Mouse (Mus musculus): ENCODE results near the gene Copa. TPM values are rescaled to one million over a fixed set of nuclear protein-coding genes. Genes with fewer than 3 reads are reported as not detected.

Copa gene
- total RNA-seq, 2 experiments from 2014 or later, result 41.3 to 44.9 TPM

DNA sequence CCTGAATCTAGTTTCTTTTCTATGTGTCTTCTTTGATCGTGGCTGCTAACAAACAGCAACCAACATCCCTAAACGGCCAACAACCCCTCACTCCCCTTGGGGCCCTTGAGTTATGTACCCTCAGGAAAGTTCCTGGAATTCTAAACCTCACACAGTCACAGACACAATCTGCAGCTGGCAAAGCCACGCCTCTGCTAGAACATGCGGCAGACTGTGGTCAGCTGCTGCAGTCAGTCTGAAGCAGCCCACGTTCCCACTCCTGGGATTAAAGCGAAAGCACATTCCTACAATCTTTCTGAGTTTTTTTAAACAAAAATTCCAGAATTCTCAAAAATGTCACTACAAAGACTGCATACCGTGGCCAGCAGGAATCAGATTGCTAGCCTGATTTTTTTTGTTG is 51.2 kb downstream of the Copa start:
- no peak for ATAC-seq (replicated peaks; ENCODE audit: low FRiP score, poor library complexity, severe bottlenecking)

DNA sequence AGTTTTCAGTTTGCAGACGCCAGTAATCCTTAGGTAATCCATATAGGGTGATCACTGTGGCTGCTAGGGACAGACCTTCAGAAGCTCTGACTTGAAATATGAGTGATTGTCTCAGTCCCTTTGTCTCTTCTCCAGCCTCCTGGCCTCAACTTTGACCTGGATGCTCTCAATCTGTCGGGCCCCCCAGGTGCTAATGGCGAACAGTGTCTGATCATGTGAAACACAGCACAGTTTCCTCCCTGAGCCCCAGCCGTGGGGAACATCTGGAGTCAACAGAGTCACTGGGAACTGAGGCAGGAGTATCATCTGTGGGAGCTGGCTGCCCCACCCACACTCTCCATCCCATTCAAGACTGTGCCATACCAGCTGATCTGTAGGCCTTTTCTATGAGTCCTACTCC is 51.7 kb downstream of the Copa start:
- ATAC-seq (replicated peaks; ENCODE audit: low FRiP score, poor library complexity, severe bottlenecking), result no peak

DNA sequence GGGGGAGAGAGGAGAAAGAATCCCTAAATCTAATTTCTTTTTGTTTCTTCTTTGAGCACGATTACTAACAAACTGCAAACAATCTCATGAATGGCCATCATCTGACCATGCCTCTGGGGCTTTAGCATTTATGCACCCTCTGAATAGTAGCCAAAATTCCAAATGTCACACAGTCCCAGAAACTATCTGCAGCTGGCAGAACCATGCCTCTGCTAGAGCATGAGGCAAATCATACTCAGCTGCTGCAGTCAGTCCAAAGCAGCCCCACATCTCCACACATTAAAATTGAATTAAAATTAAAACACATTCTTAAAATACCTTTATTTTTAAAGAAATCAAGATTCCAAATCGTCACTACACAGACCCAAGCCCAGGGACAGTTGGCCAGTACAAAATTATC is 57.8 kb downstream of the Copa start:
- ATAC-seq (replicated peaks; ENCODE audit: low FRiP score, poor library complexity, severe bottlenecking), result no peak

DNA sequence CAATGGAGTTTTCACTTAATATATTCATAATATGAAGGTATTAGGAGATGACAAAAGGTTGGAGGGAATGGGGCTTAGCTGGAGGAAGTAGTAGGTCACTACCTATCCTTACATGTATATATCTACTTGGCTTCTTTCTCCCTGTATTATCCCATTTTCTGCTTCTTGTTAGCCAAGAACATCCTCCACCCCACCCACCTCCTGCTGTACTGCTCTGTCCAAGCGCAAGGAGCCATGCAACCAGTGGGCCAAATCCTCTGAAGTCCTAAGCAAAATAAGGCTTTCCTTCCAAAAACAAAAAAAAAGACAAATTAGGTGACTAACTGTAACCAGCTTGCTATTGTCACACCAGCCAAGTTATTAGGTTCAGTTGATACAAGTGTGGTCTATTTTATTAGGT is 58.5 kb downstream of the Copa start:
- ATAC-seq (replicated peaks; ENCODE audit: low FRiP score, poor library complexity, severe bottlenecking), result no peak

DNA sequence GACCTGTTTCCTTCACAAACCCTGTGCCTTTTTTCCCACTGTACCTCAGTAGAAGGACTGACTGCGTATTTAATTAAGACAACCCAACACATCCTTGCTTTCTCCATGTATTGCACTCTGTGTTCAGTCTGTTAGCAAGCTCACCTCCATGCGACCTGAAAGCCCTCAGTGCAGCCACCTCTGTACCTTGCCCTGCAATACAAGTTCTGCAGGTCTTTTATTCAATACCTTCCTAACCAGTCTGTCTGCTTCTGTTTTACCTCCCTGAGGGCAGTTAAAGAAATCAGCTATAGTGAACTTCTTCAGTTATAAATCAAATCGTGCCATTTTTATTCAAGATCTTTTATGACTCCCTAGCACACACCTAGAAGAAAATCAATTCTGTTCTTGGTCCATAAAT is 59.2 kb downstream of the Copa start:
- ATAC-seq (replicated peaks; ENCODE audit: low FRiP score, poor library complexity, severe bottlenecking), result no peak

DNA sequence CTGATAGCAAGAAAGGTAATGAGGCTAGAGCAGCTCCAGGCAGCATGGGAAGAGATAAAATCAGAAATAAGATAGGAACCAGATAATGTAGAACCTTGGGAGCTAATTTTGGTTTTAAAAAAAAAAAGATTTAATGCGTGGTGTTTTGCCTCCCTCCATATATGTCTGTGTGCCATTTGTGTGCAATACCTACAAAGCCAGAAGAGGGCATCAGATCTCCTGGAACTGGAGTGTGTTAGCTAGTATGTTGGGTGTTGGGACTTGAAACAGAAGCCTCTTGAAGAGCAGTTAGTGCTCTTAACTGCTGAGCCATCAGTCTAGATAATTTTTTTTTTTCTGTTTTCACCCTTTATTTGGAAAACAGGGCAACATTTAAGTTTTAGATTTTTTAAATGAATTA is 61.2 kb downstream of the Copa start:
- ATAC-seq (replicated peaks; ENCODE audit: low FRiP score, poor library complexity, severe bottlenecking), result 0 out of 2 replicates have a peak, but pooled peaks have one; percentile 43

DNA sequence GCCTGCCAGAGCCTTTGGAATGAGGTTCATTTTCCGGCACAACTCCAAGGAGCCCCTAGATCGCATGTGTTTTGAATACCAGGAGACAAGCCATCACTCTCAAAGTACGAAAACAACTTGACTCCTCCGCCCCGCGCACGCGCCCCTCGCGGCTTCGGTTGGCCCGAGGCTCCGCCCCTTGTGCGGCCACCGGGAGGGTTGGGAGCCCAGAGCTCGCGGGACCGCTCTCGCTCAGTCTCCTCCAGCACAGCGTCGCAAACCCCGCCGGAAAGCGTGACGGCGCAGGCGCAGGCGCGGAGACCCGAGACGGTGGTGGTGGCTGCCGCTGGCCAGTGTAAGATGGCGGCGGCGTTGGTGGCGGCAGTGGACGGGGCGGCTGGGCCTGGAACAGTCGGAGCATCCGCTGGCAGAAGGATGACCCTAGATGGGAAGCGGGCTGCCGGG is 65.5 kb downstream of the Copa start, which contains the start of gene Dcaf8:
Dcaf8 (plus strand) TSS at position 250 of the 444 bp plus-strand sequence.
- peak; percentile 90 for ATAC-seq (replicated peaks; ENCODE audit: low FRiP score, poor library complexity, severe bottlenecking)

DNA sequence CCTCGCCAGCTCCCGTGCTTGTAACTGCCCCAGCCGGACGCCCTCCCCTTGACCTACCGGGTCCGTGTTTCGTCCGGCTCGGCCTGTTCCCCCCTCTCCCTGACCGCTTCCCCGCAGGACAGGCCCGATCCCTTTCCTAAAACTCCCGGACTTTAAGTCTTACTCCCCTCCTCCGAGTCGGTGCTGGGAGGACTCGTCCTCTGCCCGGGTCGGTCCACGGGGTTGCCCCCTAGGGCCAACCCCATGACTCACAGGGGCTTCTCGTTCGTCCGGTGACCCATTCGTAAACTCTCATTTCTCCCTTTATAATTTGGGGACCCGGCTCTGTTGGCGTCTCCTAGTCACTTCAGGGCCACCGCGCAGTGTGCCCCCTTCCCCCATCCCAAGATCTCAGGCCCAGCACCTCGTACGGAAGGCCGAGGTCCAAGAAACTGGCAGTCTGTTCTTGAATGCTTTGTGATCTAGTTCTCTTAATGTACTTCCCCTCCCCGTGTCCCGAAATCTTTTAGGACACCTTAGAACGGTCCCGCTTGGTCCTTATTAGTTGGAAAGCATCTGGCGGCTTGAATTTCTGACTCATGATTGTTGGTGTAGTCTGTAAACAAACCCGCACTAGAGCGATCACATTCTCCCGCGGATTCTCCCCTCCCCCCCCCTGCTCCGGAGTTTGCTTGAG is 66.1 kb downstream of the Copa start:
- ATAC-seq (replicated peaks; ENCODE audit: low FRiP score, poor library complexity, severe bottlenecking), result peak; percentile 55

DNA sequence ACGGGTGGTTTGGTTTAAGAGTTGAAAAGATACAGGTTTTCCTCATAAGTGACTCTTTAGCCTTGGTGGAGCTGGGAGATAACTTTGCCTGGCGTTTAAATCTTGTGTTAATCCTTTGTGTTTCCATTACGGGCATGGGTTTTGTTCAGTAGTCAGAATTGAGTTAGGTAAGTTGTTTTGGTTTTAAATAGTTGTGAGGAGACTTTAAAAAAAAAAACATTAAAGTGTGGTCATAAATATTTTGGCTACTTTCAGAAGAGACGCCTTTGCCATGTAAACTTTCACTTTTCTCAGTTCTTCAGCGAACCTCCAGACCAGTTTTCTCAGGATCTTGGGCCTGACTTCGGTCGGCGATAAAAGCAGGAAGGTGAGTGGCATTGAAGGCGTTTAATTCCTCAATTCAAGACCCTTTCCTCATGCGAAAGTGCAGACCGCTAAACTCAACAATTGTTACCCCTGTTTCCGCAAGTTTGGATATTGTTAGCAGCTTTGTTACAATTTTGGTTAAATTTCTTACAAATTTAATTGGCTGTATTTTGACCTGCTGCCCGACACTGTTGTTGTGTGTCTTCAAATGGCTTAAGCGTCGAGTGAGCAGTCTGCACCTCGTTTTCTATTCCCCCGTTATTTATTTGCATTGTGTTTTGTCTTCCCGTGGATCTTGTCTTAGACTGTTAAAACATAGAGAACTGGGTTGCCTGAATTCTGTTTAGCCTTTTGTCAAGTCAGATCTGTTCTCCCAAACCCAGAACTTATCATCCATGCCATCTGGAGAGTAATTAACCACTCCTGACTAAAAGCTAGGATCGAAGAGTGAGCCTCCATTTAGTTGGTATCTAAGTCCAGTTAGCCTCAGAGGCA is 66.9 kb downstream of the Copa start:
- peak; percentile 52 for ATAC-seq (replicated peaks; ENCODE audit: low FRiP score, poor library complexity, severe bottlenecking)

DNA sequence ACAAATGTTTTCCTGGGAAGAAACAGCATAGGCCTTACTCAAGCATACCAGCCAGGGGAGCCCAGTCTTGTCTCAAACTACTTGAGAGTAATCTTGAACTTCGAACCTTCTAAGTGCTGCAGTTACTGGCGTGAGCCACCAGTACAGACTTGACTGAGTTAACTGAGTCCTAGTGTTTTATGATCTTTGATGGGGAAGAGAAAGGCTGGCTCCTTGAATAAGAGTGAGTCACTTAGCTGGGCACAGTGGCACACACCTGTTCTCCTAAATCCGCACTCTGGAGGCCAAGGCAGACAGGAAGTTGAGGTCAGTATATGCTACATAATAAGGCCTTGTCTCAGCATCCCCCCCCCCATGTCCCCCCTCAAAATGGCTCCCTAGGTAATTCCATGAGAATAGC is 72.2 kb downstream of the Copa start:
- ATAC-seq (replicated peaks; ENCODE audit: low FRiP score, poor library complexity, severe bottlenecking), result no peak

DNA sequence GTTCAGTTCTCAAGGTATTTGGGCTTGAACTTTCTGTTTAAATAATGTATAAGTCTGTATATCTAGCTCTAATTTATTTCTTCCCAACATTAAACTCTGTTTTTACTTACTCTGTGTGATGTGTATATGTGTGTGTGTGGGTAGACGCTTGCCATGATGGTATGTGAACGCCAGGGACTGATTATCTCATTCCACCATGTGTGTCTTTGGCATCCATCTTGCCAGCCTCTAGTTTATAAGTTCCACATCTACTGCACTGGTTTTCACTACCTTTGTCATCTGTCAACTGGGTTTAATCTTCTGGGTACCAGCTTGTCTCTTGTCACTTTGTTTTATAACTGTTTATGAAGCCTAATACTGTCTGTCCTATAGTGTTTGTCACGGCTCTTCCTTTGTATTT is 73.2 kb downstream of the Copa start:
- ATAC-seq (replicated peaks; ENCODE audit: low FRiP score, poor library complexity, severe bottlenecking), result 0 out of 2 replicates have a peak, but pooled peaks have one; percentile 49

DNA sequence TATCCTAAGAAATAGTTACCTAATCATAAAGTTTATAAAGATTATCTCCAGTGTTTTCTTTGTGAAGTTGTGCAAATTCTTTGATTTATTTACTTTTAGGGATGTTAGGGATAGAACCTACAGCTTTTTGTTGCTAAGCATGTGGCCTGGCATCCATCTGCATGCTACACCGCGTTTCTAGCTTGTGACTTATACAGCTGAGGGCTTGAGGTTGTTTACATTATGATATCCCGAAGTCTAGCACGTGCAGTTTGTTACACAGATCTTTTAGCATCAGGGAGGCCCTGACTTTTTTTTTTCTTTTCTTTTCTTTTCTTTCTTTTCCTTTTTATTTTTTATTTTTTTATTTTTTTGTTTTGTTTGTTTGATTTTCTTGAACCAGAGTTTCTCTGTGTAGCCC is 77.6 kb downstream of the Copa start:
- ATAC-seq (replicated peaks; ENCODE audit: low FRiP score, poor library complexity, severe bottlenecking), result no peak

DNA sequence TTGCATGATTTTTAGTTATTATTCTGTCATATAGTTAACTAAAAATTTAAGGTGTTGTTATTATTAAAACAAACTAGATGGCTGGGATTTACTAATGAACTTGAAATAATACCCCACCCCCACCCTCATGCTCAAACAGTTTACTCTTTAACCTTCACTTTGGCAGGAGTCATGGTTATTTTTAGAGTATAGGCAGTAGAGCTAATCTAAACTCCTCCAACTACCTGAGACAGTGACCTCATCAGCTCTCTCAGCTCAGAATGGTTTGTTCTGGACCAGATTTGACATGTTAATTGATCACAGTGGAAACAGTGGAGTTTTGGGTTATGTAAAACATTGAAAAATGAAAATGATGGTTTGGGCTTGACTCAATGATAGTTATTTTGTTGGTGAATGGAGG is 78.2 kb downstream of the Copa start:
- ATAC-seq (replicated peaks; ENCODE audit: low FRiP score, poor library complexity, severe bottlenecking), result no peak

DNA sequence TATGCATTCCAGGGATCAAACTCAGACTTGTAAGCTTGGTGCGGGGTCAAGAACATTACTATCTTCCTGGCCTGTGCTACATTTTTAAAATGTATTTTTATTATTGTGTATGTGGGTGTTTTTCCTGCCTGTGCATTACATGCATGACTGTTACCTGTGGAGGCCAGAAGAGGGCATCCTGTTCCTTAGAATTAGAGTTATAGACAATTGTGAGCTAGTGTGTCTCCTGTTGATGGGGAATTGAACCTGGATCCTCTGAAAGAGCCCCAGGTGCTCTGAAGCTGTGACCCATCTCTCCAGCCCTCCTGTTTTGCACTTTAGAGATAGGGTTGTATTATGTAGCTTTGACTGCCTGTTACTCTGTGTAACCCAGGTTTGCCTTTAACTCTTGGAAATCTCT is 79.7 kb downstream of the Copa start:
- no peak for ATAC-seq (replicated peaks; ENCODE audit: low FRiP score, poor library complexity, severe bottlenecking)

DNA sequence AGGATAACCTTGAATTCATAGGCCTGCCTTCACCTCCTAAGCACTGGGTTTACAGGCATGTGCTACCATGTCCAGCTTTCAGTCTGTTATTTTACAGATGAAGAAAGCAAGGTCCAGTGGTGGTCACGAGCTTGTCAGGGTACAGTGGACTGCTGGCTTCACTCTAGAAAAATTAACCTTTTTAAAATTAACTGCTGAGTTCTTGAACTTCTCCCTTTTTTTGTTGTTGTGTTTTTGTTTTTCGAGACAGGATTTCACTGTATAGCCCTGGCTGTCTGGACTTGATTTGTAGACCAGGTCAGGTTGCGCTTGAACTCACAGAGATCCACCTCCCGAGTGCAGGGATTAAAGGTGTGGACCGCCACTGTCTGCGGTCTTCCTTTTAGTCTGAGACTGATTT is 80.6 kb downstream of the Copa start:
- no peak for ATAC-seq (replicated peaks; ENCODE audit: low FRiP score, poor library complexity, severe bottlenecking)

DNA sequence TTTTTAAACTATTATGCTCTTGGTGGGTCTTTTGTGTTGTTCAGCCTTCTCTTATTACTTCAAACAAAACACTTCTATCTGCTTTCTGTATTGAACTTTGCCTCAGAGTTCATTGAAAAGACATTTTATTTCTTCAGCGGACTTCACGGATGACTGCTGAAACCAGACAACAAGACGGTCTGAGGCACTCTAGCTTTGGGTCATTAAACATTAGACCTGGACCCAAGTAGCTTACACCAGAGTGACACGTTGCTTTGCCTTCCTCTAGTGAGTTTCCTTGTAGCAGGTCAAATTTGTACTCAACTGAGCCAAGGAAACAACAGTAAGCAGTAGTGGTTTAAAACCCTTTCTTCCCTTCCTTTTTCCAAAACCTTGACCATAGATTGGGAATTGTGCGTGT is 85.6 kb downstream of the Copa start:
- no peak for ATAC-seq (replicated peaks; ENCODE audit: low FRiP score, poor library complexity, severe bottlenecking)

DNA sequence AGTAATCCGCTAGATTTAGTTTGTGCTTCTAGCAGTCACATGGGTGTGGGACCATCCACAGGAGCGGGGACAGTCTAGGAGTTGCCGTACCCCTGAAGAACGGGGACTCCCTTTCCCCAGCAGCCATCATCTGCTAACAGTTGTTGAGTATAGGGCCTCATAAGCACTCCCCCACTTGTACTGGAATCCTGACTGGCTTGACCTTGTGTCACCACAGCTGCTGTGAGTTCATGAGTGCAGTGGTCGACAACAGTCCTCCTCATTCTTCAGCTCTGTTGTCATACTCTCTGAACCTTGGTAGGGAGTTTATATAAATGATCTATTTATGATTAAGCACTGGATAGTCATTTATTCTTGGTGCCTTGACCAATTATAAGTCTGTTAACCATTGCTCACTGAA is 87.5 kb downstream of the Copa start:
- ATAC-seq (replicated peaks; ENCODE audit: low FRiP score, poor library complexity, severe bottlenecking), result no peak
